Mouse (Mus musculus): ENCODE data around the gene Cyth1.

Gene Cyth1

DNA sequence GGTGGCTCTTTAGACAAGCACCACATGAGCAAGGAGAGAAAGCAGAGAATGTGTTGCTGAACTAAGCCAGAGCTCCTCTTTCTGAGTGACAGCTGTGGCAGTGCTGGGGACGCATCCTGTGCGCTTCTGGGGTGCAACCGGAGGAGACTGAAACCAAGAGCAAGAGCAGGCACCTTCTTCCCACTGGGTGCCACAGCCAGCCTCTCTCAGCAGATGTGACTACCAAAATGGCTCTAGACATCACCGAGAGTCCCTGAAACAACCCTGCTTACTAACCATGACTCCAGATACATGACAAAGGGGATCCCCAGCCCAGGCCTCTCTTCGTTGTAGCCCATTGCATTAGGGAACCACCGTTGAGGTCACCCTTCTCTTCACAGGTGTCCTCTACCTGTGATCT lies 44.9 kb downstream of the Cyth1 start:
- in situ Hi-C loops (cut with MboI; ENCODE audit: unreplicated experiment in 2 of 2) = no loop called here

DNA sequence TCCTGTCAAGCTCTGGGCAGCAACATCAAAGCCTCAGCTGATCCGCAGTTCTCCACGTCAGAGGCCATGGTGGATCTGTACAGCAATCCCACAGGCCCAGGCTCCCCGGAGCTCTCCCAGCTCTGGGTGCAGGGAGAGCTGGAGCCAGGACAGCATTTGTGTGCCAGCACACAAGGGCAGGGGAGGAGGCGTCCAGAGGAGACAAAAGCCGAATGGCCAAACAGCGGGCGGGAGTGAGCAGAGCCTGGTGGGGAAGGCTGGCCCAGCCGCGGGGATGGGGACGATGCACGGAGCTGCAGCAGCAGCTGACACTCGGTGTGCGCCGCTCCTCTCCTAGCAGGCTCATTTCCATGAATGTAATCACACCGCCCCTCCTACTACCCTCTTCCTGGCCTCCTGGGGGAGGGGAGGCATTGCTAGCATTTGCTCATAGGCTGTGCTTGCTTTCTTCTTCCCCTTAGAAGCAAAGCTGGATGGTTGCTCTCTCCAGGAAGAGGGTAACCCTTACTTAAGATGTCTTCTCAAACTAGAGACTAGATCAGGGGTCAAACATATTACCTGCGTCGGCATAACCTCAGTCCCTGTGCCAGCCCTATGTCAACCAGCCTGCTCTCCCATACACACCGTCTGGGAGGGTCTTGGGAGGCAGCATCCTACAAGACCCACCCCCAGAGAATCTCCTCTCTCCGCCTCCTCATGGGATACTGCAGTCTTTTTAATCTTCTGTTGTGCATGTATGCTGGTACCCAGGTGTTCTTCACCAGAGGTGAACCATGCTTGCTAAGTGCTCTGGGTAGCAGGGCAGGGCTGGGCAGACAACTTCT lies 45.8 kb downstream of the Cyth1 start:
- in situ Hi-C loops (cut with MboI; ENCODE audit: unreplicated experiment in 2 of 2) = no loop called here

DNA sequence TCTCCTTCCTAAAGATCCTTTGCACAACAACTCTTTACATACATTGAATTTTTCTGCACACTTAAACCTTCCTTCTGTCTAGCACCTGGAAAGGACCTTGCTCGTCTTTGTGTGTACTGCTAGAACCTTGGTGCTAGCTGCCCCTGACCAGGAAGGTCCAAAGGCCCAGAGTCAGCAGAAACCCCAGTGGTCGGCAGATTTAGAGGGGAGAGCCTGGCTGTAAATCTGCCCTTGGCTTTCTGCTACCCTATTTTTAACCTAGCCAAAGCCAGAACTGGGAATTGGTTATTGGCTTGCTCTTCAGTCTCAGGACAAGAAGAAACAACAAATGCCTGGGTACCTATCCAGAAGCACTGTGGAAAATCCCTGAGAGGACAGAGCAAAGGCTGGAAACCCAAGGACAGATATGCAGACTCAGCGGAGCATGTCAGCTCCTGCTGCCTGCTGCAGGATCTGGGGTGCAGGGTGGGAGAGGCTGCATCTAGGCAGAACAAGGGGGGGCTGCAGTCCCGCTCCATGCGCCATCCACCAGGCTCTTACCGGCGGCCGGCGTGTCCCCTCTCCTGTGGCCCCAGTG lies 46.5 kb downstream of the Cyth1 start:
- in situ Hi-C loops (cut with MboI; ENCODE audit: unreplicated experiment in 2 of 2) = no loop called here

- in situ Hi-C loops (cut with MboI; ENCODE audit: unreplicated experiment in 2 of 2) = no loop called here
Measured at GRCm38 (mm10) chr11:118200834-118201830, 47.3 kb downstream of the Cyth1 start.

DNA sequence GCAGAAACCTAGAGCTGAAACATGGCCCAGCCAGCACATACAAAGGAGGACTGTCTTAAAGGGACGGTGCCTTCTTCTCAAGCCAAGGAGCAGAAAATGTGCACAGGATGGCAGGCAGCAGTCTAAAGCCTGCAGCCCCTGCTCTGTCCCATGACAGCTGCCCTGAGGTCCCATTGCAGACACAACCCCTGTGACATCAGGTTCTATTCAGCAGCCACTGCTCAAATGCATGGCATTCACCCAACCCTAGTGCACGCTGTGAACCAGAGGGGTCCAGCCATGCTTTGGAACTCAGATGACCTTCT lies 50.1 kb downstream of the Cyth1 start:
- in situ Hi-C loops (cut with MboI; ENCODE audit: unreplicated experiment in 2 of 2) = no loop called here

DNA sequence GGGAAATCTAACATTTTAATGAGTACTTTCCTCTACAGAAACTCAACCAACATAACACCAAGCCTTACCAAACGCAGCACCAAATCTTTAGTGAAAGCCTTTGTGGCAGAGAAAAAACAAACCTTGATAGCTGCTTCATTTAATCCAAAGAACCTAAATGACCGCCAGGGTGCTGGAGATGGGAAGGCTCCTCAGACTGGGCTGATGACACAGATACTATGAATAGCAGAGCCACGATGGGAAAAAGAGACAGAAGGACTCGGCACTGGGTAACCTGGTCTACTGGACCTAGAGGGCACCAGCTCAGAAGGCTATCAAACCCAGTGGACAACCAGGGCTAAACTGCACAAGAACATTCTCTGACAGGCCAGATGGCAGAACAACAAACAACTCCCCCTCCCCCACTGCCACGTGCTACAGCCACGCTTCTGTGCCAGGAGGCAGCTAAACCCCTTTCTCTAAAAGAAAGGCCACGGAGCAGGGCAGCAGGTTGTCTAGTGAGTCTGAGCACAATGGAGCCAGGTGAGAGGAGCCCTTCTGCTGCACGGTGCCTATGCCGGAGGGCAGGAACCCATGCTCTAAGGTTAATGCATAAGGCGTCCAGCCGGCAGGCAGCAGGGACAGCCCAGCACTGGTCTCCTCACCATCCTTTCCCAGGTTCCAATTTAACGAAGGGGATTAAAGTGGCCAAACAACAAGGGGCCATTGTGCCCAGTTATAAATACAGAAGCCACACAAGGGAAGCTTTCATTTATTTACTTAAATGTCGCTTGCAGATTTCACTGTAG lies 50.7 kb downstream of the Cyth1 start:
- in situ Hi-C loops (cut with MboI; ENCODE audit: unreplicated experiment in 2 of 2) = no loop called here

DNA sequence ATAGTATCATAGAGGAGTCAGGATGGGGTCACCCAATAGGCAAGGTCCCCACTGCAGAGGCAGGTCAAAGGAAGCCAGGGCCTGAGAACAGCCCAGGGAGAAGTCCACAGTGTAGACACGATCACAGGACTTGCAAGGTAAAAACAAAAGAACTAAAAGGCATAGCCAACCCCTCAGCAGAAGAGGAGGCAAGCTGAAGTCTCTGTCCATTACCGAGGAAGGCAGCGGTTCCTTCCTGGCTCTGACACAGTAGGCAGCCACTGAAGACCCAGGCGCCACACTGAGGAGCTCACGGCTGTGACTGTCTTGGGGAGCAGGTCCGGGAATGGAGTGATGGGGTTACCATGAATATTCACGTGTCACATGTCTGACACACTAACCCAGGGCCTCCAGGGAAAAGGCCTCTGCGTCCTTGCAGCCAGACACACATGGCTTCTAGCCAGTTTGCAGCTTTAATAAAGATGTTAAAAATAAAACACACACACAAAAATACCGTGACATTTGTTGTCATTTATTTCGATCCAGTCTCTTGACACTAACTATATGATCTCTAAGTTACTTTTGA lies 51.5 kb downstream of the Cyth1 start:
- in situ Hi-C loops (cut with MboI; ENCODE audit: unreplicated experiment in 2 of 2) = no loop called here

DNA sequence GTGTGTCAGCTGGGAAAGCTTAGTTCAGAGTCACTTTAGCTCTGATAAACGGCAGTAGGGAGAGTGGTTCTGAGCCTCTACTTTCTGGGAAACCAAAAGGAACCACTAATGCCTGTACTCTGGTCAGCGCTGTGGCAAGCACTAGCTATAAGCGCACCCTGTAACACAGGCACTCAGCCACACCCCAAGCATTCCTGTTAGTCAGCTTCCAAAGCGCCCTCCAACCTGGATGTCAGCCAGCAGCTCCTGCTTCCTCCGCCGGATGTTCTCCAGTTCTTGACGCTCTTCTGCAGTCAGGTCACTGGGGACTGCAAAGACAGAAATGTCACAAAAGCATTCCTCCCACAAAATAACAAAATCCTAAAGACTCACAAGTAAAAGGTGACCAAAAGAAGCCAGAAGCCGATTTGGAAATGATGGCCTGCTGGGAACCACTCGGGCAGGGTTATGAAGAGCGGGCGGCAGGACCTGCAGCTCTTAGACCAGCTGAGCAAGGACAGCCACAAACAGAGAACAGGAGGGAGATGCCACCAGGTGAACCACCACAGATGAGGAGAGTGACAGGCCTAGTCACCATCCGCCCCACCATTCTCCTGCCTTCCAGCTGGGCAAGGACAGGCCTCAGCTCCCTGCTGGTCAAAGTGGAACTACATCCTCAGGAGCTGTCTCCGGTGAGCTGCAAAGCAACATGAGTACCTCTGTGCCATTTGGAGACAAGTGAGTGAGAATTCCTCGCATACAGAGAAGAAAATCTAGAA lies 54.8 kb downstream of the Cyth1 start:
- in situ Hi-C loops (cut with MboI; ENCODE audit: unreplicated experiment in 2 of 2) = no loop called here

GRCm38 (mm10) chr11:118192973-118193372 lies 55.4 kb downstream of the Cyth1 start:
- in situ Hi-C loops (cut with MboI; ENCODE audit: unreplicated experiment in 2 of 2) = no loop called here

DNA sequence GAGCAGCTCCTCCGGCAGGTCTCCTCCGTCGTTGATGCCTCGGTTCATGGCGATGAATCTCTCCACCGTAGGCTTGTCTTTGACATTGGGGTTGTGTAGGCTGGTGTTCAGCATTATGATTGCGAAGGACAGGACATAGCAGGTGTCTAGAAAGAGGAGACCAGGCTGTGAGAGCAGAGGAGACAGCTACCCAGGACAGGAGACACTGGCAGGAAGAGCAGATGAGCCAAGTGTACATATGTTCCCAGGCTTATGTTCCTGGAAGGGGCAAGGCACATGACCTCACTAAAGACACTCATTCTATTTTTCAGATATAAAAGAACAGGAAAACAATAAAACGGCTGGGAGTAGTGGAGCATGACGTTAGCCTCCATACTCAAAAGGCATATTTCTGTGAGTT lies 65.6 kb downstream of the Cyth1 start:
- in situ Hi-C loops (cut with MboI; ENCODE audit: unreplicated experiment in 2 of 2) = loop anchor here in 1 of 2 experiments (5.0 to 10.0 kb wide), 3 partner anchors 35 to 218 kb away; no protein-coding TSS in a partner anchor

DNA sequence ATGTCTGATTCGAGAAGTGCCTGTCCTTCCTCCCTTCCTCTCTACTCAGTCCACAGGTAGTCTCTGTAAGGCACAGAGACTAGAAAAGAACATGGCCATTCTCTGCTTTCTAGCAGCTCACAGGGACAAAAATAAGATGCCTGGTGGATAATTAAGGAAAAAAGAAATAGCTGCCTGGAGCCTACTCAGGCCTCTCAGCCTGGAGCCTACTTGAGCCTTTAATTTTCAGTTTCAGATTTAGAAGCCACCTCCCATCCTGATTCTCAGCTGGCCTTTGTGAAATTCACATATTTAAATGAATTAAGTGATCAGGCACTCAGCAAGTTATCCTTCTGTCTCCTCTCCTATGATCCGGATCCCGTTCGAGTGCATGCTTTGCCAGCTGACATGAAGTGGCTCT lies 66.0 kb downstream of the Cyth1 start:
- in situ Hi-C loops (cut with MboI; ENCODE audit: unreplicated experiment in 2 of 2) = loop anchor here in 1 of 2 experiments (5.0 to 10.0 kb wide), 3 partner anchors 35 to 218 kb away; no protein-coding TSS in a partner anchor

GRCm38 (mm10) chr11:118180199-118180598 lies 68.2 kb downstream of the Cyth1 start:
- in situ Hi-C loops (cut with MboI; ENCODE audit: unreplicated experiment in 2 of 2) = loop anchor here in 1 of 2 experiments (5.0 to 10.0 kb wide), 3 partner anchors 37 to 215 kb away; no protein-coding TSS in a partner anchor

DNA sequence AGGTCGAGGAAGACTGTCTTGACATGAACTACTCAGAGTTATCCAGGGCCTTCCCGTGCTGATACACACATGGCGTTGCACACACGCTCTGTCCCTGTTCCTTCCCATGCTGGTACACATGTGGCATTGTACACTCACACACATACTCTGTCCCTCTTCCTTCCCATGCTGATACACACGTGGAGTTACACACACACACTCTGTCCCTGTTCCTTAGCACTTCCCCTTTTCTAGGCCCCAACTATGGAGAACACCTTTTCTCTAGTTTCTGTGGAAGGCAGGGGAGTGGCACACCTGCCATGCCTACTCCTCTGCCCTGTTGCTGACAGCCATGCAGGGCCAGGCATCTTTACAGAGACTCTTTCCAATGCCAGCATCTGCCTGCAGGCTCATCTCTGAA lies 70.2 kb downstream of the Cyth1 start:
- in situ Hi-C loops (cut with MboI; ENCODE audit: unreplicated experiment in 2 of 2) = loop anchor here (5.0 to 10.0 kb wide), 3 partner anchors 34 to 87 kb away; no protein-coding TSS in a partner anchor

DNA sequence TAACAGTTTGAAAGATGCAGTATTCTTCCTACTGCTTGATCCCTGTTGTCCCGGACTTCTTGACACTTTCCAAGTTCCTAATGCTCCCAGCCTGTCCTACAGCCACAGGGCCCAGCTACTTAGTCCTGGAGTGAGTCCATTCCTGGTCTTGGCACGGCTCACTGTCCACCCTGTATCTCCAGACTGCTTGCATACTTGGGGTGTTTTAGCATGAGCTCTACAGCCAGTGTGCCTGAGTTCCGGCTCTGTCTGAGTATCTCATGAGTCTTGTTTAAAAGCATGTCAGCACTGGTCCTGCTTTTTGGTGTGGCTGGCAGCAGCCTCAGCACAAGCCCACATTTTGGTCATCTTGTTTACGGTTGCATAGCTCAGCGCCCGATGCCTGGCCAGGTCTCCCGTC lies 73.6 kb downstream of the Cyth1 start:
- in situ Hi-C loops (cut with MboI; ENCODE audit: unreplicated experiment in 2 of 2) = loop anchor here (5.0 to 10.0 kb wide), 3 partner anchors 38 to 90 kb away; no protein-coding TSS in a partner anchor

DNA sequence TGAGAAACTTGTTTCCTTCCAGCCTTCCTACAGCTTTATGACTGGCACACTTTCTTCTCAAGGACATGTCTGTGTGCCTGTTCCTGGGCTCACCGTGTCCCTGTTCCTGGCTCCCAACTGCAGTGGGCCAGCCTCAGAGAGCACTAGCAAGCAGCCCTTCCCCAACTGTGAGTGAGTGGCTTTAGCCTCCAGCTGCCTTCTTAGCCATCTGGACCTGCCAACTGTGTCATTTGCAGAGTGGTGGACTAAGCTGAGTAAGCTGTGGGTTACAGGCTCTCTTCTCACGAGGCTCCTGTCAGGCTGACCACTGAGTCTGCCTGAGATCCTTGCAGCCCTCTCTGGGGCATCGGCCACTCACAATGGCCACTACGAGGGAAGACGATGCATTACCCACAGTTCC lies 75.6 kb downstream of the Cyth1 start:
- in situ Hi-C loops (cut with MboI; ENCODE audit: unreplicated experiment in 2 of 2) = loop anchor here (10.0 kb wide), 2 partner anchors 68 to 92 kb away; no protein-coding TSS in a partner anchor

DNA sequence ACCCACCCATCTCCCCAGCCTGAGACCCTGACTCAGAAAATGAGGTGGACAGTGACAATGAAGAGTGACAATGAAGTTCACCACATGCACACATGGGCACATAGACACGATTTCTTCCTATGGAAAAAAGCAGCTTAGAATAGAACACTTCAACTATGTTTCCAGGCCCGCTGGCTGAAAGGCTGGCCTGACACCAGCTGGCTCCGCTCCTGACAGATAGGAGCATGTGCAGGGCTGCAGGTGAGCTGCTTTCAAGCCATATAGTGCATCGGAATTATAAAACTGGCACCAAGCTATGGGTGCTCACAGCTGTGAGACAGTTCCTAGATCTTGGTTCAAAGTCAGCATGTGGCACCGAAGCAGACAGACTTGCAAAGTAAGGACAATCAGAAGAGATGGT lies 78.1 kb downstream of the Cyth1 start:
- in situ Hi-C loops (cut with MboI; ENCODE audit: unreplicated experiment in 2 of 2) = loop anchor here (10.0 kb wide), 2 partner anchors 66 to 94 kb away; no protein-coding TSS in a partner anchor

DNA sequence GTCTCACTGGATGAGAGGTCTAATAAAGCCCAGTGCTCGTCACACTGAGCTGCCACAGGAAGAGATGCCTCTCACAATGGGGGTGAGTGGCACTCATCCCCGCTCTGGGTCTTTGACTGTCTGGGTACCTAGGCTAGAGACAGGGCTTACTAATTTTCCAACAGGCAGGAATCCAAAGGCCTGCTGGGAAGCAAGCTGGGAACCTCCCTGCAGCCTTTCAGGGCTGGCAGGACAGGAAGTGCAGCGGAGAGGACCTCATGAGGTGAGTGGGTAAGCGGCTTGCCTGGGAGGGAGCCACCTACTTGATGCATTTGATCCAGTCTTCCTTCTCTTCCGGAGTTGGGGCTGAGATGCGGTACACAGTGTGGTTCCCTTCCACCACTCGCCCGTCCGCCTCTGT lies 79.7 kb downstream of the Cyth1 start:
- in situ Hi-C loops (cut with MboI; ENCODE audit: unreplicated experiment in 2 of 2) = no loop called here

GRCm38 (mm10) chr11:118166626-118167025 lies 81.8 kb downstream of the Cyth1 start:
- in situ Hi-C loops (cut with MboI; ENCODE audit: unreplicated experiment in 2 of 2) = no loop called here

DNA sequence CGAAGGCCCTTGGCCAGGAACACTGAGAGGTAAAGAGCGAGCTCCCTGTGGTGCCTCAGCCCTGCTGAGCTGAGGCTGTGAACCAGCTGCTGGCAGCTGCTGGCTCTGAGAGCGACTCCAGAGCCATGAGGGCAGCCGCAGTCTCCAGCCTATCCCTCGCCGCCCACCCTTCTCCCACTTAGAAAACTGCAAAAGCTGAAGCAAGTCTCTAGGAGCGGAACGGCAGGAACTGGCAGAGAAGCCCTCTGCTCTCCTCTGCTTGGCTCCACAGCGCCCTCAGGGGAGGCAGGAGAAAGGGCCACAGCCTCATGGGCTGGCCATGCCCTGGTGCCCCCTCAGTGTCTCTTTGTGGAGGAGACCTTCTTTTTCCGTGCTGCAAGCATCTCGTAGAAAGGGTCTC lies 82.7 kb downstream of the Cyth1 start:
- in situ Hi-C loops (cut with MboI; ENCODE audit: unreplicated experiment in 2 of 2) = no loop called here
